Mouse (Mus musculus): ENCODE measurements around the gene Tor1b. TPM values are rescaled to one million over a fixed set of nuclear protein-coding genes. Genes with fewer than 3 reads are reported as not detected.

Gene Tor1b
- 42.0 TPM for total RNA-seq (2023)

DNA sequence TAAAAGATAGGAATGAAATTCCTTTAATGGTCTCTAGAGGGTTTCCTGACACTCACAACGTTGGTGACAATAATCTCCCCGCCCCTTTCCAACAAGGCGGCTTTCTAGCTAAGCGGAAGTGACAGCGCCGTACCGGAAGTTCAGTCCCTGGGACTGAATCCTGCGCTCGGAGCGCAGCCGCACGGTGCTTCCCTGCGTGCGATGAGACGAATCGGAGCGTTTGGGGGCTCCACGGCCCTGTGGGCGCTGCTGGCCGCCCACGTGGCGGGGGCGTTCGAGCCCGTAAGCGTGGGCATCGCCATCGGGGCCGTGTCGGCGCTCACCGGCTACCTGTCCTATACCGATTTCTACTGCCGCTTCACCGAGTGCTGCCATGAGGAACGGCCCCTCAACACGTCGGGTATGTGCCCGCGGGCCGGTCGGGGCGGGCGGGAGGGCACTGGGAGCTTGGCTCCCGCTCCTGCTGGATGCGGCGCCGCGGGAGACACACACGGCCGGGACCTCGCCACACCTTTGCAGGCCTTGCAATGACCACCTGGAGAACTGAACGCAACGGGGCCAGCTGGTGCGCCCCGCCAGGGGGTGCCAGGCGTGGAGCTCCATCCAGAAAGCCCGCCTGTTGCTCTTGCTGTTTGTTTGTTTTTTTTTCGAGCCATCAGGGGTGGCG, at the start of gene Tor1b:
Gene Tor1b (plus strand): TSS at position 136 of the 667 bp plus-strand sequence.

DNA sequence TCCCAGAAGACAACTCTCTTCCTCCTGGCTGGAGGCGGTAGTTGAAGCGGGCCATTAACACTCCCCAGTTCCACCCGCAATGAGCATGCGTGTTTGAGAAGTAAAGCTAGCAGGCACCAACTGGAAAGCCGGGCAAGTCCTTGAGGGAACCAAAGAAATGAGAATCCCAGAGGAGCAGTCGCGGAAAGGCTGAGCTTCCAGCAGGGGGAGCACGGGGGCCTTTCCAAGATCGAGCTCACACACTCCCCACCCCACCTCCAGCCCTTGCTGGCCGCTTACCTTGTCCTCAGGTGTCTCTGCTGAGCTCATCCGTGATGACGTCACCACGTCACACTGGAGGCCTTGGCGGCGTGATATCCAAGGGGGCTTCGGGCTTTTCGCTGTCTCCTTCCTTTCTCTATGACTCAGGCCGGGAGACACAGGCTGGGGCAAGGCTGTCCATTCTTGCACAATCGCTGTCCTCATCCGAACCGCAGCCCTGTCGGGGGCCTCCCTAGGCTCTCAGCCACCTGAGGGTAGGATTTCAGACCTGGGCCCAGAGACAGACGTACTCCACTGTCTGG, 23.2 kb upstream of the Tor1b start, which contains the start of gene Ptges:
Gene Ptges (minus strand): TSS at position 381 of the 563 bp plus-strand sequence.

DNA sequence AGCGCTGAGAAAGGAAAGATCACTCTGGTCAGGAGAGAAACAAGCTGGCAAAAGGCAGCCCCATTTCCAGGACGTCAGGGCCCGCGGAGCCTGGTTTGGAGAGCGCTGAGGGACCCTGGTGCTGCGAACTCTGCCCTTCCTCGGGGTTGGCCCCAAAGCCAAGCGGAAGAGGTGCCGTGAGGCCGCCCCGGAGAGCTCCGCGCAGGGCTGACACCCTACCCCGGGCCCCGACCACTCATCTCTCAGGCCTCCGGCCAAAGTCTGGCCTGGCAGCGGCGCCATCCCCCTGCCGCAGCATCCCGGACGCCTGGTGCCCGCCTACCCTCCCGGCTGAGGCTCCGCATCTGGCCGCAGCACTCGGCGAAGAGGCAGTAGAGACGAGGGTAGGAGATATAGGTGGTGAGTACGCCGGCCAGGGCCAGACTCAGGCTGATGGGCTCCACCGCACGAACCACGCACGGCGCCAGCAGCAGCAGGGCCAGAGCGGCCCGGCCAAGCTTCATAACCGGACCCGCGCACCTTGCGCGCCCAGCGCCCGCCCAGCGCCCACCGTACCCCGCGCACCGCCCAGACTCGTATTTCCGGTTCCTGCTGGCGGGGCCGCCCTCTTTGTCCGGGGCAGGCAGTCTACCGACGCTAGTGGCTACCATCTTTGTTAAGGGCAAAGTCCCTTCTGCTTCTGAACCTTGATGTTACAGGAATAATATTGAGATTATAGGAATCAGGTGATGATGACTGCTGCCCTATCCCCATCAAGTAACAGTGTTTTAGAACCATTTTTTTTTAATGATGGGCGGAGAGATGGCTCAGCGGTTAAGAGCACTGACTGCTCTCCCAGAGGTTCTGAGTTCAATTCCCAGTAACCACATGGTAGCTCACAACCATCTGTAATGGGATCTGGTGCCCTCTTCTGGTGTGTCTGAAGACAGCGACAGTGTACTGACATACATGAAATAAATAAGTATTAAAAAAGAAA, 14.9 kb downstream of the Tor1b start, which contains the start of gene Tor1a:
Gene Tor1a (minus strand): TSS at position 582 of the 976 bp plus-strand sequence.

DNA sequence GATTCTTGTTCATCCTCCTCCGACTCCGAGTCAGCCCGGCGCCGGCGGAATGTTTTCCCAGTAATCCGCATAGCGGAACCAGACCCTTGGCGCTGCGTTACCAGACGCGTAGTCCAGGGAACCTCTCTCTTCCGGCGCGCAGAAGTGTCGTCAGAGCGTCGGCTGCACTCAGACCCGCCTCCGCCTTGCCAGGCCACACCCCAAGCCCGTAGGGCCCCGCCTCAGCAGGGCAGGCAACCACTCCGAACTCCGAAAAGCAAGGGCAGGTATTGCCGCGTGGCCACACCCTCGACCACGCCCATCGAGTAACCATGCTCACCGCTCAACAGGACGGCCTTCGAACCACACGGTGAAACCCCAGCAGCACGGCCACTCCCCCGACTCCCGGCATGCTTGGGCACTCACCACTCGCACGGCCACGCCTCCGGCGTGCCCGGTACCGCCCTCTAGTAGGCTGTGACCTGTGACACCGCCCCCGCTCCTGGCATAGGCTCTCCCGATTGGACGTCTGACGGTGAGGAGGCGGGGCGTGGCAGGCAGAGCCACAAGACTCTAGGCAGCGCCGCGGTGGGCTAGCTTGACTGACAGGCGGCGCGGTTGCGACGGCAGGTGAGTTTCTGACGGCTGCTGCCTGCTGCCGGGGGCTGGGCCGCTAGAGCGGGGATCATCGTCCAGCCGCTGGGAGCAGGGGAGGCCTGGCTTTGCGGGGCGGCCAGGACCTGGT, 29.2 kb downstream of the Tor1b start, which contains the start of the genes BC005624 and Usp20:
Gene BC005624 (minus strand): TSS at position 412 of the 724 bp plus-strand sequence.
Gene Usp20 (plus strand): TSS at position 490 of the 724 bp plus-strand sequence.

Other genes with a start within 250 kb of the Tor1b start
- gene 1700001O22Rik, start 149.3 kb upstream of the Tor1b start, total RNA-seq (2023), result not detected
- 26.4 TPM for gene Ntmt1, start 145.1 kb upstream of the Tor1b start, total RNA-seq (2023)
- 56.9 TPM for gene Asb6, start 122.6 kb upstream of the Tor1b start, total RNA-seq (2023)
- 0.91 TPM for gene Prrx2, start 118.0 kb upstream of the Tor1b start, total RNA-seq (2023)
- gene Ptges, start 23.1 kb upstream of the Tor1b start, total RNA-seq (2023), result not detected
- gene Tor1a, start 15.0 kb downstream of the Tor1b start, total RNA-seq (2023), result 40.3 TPM
- 90.7 TPM for gene BC005624, start 29.2 kb downstream of the Tor1b start, total RNA-seq (2023)
- 29.1 TPM for gene Usp20, start 29.3 kb downstream of the Tor1b start, total RNA-seq (2023)
- gene Fnbp1, start 189.0 kb downstream of the Tor1b start, total RNA-seq (2023), result 206 TPM
- 55.5 TPM for gene Gpr107, start 199.4 kb downstream of the Tor1b start, total RNA-seq (2023)